Mouse (Mus musculus): Measurements from ENCODE around the gene Camkk2.

Gene Camkk2

GRCm38 (mm10) chr5:122798557-122799378 is 19.6 kb upstream of the Camkk2 start:
- TF ChIP-seq GATA4 (IDR thresholded peaks at IDR 0.05; ENCODE audit: insufficient replicate concordance, low read length): peak; percentile 80; the same call in 1 of the 2 replicates

GRCm38 (mm10) chr5:122797866-122798265 is 18.7 kb upstream of the Camkk2 start:
- TF ChIP-seq GATA4 (IDR thresholded peaks at IDR 0.05; ENCODE audit: insufficient replicate concordance, low read length): peak; percentile 78; the same call in 1 of the 2 replicates

GRCm38 (mm10) chr5:122788696-122789095 is 9.5 kb upstream of the Camkk2 start:
- TF ChIP-seq GATA4 (IDR thresholded peaks at IDR 0.05; ENCODE audit: insufficient replicate concordance, low read length): no peak

- no peak for TF ChIP-seq GATA4 (IDR thresholded peaks at IDR 0.05; ENCODE audit: insufficient replicate concordance, low read length)
These were observed 7.0 kb upstream of the Camkk2 start for GRCm38 (mm10) chr5:122786035-122786819.

GRCm38 (mm10) chr5:122783726-122784406 is 4.7 kb upstream of the Camkk2 start:
- TF ChIP-seq GATA4 (IDR thresholded peaks at IDR 0.05; ENCODE audit: insufficient replicate concordance, low read length): no peak

GRCm38 (mm10) chr5:122782066-122782465 is 2.9 kb upstream of the Camkk2 start:
- TF ChIP-seq GATA4 (IDR thresholded peaks at IDR 0.05; ENCODE audit: insufficient replicate concordance, low read length): no peak

- no peak for TF ChIP-seq GATA4 (IDR thresholded peaks at IDR 0.05; ENCODE audit: insufficient replicate concordance, low read length)
These were observed 1.7 kb upstream of the Camkk2 start for GRCm38 (mm10) chr5:122780791-122781432.

- TF ChIP-seq GATA4 (IDR thresholded peaks at IDR 0.05; ENCODE audit: insufficient replicate concordance, low read length): no peak
These were observed 680 bp downstream of the Camkk2 start for GRCm38 (mm10) chr5:122778231-122779226.

GRCm38 (mm10) chr5:122777322-122777721 is 1.9 kb downstream of the Camkk2 start:
- no peak for TF ChIP-seq GATA4 (IDR thresholded peaks at IDR 0.05; ENCODE audit: insufficient replicate concordance, low read length)

GRCm38 (mm10) chr5:122775646-122776286 is 3.4 kb downstream of the Camkk2 start:
- no peak for TF ChIP-seq GATA4 (IDR thresholded peaks at IDR 0.05; ENCODE audit: insufficient replicate concordance, low read length)

- peak; percentile 87 for TF ChIP-seq GATA4 (IDR thresholded peaks at IDR 0.05; ENCODE audit: insufficient replicate concordance, low read length)
These were observed 4.2 kb downstream of the Camkk2 start for GRCm38 (mm10) chr5:122774743-122775611.

- no peak for TF ChIP-seq GATA4 (IDR thresholded peaks at IDR 0.05; ENCODE audit: insufficient replicate concordance, low read length)
These were observed 5.5 kb downstream of the Camkk2 start for GRCm38 (mm10) chr5:122773756-122774155.

Data from liver, adult (tissue).